Mouse (Mus musculus) retina, embryonic 14.5 days (tissue): ENCODE results near the gene E2f2.

Experiments used
- DNase-seq: peaks from one replicate; pipeline ENCODE4 v3.0.0-alpha.2; 2015; ENCODE audit warnings: low spot score

The E2f2 gene

DNA sequence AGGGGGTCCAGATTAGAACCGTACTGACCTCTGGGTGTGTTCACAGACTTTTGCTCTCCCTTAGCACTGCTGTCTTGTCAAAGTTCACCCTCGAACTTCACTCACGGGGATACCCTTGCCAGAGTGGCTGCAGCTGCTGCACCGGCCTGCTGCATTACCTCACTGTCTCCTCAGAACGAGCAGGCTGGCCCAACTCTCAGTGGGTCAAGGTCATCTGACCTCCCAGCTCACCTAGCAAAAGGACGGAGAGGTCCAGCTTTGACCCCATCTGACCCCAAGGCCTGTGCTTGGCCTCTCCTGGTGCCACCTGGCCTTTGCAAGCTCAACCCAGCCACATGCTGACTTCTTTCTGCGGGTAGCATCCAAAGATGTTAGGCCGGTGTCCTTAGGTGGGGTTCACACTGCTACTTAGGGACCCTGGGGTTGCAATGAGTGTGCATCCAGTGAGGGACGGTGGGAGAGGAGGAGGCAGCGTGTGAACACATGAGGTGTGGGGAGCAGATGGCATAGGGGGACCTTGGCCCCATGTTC, 3.9 kb downstream of the E2f2 start:
- DNase-seq = no peak

- no peak for DNase-seq
These were observed 5.0 kb downstream of the E2f2 start for GRCm38 (mm10) chr4:136177244-136177611.

GRCm38 (mm10) chr4:136177612-136178474, 5.6 kb downstream of the E2f2 start:
- DNase-seq = no peak

DNA sequence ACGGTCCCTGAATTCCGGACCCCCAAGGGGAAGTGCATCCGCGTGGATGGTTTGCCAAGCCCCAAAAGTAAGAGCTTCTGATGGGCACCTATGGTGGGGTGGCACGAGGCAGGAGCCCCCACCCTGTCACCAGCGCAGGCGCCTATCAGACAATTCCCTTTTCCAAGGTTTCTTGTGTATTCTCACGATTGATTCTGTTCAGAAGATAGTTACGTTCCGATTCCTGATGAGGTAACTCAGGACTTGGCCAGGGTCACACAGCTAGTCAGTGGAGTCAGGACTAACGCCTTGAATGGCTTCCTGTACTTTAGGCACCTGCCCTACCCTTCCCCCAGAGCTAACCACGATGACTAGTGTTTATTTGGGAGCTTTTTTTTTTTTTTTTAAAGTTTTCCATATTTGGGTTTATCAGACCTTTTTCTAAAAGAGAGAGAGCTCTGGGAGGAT, 6.3 kb downstream of the E2f2 start:
- no peak for DNase-seq

- DNase-seq = no peak
These were observed 7.3 kb downstream of the E2f2 start for GRCm38 (mm10) chr4:136179456-136179855.

DNA sequence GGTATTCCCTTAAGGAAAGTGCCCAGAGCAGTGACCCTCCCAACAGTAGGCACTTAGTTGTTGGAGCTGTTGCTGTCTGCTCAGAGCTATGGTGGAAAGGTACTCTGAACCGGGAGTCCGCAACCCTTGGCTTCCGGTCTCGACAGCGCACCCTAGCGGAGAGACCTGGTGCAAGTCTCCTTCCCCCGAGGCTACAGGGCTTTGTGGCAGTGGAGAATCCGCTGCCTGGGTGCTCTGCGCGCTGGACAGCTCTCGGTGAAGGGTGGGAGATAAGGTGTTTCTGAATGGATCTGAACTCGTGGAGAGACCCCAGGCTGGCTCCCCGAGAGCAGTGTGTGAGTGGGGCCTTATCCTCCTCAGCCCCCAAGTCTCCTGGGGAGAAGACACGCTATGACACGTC, 7.8 kb downstream of the E2f2 start:
- peak; percentile 91 for DNase-seq

DNA sequence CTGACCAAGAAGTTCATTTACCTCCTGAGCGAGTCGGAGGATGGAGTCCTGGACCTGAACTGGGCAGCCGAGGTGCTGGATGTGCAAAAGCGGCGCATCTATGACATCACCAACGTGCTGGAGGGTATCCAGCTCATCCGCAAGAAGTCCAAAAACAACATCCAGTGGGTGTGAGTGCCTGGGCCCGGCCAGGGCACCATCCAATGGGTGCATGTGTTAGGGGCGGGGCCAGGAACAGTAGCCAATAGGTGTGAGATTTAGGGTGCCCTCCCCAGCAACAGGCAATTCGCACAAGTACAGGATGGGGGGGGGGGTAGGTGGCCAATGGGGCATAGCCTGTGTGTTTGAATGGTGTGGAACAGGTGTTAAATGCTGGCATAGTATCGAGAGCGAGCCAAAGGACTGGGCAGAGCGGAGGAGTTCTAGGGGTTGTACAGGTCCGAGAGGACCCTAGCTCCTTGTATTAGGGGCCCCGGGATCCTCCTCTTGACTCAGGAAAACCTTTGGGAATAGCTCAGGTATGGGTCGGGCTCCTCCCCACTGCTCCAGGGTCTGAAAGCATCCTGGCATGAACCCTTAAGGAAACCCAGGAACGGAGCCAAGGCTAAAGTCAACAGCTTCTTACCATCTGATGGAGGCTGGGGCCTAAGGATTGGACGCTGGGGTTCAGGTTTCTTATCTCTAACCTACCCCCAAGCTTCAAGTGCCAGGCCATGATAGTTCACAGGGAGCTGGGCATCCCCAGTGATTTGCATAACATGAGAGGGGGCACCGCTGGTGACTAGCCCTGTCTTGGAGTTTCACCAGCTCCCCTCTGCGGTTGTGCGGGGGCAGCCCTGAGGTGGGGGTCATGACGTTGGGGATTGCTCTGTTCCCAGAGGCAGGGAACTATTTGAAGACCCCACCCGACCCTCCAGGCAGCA, 8.5 kb downstream of the E2f2 start:
- peak; percentile 65 for DNase-seq

GRCm38 (mm10) chr4:136181367-136181766, 9.2 kb downstream of the E2f2 start:
- DNase-seq = peak; percentile 65

DNA sequence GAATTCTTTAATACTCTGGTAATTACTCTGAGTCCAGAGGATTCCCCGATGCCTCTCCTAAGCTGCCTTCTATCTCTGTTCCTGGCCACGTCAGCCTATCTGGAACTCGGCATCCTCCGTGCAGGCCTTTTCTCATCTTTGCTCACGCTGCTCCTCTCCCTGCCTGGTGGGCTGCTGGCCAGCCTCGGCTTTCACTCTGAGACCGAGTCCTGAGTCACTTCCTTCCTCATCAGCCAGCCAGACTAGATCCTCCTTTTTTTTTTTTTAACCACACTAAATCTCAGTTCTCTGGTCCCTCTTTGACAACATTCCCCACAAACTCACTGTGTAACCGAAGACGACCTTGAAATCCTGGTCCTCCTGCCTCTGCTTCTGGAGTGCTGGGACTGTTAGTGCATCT, 13.2 kb downstream of the E2f2 start:
- no peak for DNase-seq

DNA sequence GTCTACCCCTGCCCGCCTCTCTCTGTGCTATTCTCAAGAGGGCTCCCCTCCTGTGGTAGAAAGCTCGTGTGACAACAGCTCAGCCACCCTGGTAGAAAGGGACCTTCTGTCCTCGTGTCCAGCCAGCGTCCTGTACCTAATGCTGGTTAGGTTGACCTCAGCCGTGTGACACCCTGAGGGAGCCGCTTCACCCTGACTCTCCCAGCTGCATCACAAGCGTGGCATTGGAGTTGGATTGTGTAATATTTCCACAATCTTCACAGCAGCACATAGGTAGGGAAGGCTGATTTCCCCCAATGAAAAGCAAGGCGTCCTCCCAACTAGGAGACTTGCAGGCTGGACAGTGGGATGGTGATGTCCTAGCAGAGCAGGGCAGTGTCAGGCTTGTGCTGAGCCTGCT, 14.1 kb downstream of the E2f2 start:
- no peak for DNase-seq

GRCm38 (mm10) chr4:136186739-136187472, 14.7 kb downstream of the E2f2 start:
- no peak for DNase-seq

DNA sequence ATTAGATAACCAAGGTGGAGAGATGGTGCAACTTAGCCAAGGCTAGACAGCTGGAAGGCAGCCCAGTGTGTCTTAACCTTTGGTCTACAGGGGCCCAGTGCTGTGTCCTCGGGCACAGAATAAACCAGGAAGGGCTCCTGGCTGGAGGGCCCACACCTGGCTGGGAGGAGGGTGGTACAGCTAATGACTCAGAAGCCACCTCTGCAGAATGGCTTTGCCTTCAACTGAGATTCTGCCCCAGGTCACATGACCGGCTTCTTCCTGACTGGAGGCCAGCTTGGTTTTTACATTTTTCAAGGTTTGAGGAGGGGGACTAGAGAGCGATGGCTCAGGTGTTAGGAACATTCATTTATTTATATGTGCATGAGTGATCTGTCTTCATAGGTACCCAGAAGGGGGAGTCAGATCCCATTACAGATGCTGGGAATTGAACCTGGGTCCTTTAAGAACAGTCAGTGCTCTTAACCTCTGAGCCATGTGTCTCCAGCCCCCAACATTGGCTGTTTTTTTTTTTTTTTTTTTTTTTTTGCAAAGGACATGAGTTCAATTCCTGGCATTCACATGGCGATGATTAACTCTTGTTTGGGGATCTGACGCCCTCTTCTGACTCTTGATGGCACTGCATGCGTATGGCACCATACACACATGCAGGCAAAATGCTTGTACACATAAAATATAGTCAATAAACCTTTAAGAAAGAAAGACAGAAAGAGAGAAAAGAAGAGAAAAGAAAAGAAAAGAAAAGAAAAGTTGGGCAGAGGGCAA, 17.0 kb downstream of the E2f2 start:
- DNase-seq = no peak

GRCm38 (mm10) chr4:136189912-136190311, 17.7 kb downstream of the E2f2 start:
- DNase-seq = no peak

GRCm38 (mm10) chr4:136193571-136193970, 21.4 kb downstream of the E2f2 start:
- no peak for DNase-seq

DNA sequence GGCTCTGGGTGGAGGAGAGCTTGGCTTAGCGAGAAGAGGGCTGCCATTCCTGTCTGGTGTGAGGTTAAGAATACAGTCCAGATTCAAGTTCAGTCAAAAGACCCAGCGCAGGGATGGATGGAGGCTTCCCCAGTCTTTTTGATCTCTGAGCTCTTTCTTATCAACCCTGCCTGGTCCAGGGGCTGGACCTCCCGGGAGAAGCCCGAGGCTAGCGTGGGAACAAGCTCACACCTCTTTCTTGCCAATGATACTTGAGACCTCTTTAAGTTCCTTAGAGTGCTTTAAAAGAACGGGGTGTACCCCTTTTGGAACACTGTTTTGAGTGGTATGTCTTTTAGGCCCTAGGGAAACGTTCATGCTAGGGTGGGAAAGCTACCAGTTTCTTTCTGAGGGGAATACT, 22.8 kb downstream of the E2f2 start:
- DNase-seq = no peak

DNA sequence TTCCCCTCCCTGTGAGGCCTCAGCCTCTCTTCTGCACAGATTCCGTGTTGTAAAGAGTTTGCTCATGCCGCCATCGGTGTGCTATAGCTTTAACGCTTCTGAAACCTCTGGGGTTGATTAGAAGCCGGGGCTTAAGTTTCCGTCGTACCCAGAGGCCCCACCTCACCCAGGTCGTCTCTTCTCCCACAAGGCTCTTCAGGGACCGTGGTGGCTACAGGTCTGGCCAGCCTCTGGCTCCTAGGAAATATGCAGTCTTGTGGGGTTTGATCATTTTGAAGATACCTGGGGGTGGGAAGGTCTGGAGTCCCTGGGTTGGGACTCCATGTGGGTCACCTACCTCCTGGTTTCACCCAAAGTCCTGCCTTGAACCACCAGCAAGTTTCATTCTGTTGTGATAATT, 23.4 kb downstream of the E2f2 start:
- no peak for DNase-seq

- no peak for DNase-seq
These were observed 24.0 kb downstream of the E2f2 start for GRCm38 (mm10) chr4:136196201-136196600.

DNA sequence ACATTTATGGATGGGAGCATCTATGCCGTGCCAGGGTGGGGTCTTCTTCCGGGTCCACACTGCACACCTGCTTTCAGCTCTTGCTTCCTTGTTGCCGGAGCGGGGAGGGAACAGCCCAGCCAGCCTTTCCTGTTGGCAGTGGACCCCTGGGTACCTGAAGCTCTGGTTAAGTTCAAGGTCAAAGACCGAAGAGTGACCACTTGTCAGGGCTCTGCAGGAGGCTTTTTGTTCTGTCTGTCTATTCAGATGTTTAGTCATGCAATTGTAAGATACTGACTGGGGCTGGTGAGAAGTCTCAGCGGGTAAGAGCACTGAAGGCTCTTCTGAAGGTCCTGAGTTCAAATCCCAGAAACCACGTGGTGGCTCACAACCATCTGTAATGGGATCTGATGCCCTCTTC, 26.7 kb downstream of the E2f2 start:
- DNase-seq = no peak

DNA sequence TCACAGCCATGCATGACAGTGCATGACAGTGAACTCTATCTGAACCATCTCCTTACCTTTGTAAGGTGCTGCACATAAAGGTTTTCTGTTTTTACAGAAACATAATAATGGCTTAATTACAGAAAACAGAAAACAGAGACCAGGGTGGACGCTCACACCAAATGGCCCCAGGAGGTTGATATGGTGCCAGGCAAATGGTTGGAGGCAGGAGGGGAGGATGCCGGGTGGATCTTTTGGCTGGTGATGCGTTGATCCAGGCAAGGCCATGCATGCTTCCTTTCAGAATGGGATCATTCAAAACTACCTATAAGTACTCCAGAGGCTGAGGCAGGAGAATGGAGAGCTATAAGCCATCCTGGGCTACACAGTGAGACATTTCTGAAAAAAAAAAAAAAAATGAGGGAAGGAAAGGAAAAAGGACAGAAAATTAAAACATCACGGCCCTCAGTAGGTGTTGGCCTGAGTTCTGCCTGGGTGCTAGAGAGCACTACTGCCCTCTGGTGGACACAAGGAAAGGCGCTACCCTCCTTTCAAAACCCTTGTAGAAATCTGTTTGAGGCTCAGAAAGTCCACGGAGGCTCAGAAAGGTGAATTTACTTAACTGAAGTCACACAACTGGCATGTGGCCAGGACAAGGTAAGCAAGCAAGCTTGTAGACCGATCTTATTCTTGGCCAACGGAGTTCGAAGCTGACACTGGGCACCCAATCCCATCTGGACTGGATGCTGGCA, 27.5 kb downstream of the E2f2 start:
- peak; percentile 83 for DNase-seq

DNA sequence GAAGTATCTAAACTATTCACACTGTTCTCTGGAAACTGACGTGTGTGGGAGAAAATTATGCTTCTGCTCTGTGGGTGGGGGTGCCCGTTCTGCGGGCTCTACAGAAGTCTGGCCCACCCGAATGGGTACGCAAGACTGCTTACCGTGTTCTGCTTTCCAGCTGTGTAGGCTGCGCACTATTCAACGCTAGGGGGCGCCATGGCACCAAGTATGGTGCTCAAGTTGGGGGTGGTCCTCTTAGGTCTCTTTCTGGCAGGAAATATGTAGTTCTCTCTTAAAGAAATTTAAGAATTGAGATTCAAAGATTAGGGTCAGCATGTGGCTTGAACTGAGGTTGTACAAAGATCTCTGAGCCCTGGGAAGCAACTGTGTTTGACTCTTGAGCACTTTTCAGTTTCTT, 30.3 kb downstream of the E2f2 start:
- DNase-seq = peak; percentile 92

GRCm38 (mm10) chr4:136204775-136205174, 32.6 kb downstream of the E2f2 start:
- DNase-seq = no peak
